ENCODE assay signal across 4 mouse cellular contexts in the genomic region with DNA sequence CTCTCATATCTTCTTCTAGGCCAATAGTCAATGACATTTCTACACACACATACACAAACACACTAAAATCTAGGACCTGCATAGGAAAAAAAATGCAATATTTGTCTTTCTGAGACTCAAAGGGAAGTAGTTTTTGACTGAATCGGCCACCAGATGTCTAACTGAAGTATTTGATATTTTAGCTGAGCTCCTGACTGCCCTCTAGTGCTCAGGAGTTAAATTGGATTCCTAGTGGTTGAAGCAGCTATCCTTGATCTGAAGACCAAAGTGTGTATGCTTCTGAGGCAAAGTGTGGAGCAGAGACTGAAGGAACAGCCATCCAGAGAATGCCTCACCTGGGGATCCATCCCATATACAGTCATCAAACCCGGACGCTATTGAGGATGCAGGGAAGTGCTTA.
A peak's percentile ranks its signal among the peaks of the same experiment; 100 is the strongest.
ATAC-seq lines count a peak whose summit lies in the region.

No protein-coding gene starts in this region.

- peak; percentile 65 for ATAC-seq in activated CD4-positive, CD25-positive, alpha-beta regulatory T cell, adult 4 months
- peak; percentile 62; the same call in 1 of the 2 replicates for ATAC-seq in frontal cortex, adult (ENCODE audit: low TSS enrichment)
- ATAC-seq in inflammation-experienced regulatory T-cells, adult 6 months, result peak; percentile 41
- ATAC-seq in megakaryocyte progenitor cell, adult 5-6 weeks (replicated peaks; ENCODE audit: poor library complexity), result peak; percentile 76

Comparison
In these comparisons a context has a peak if more than half of its experiments do, and no peak if none do; other contexts are left out.
1. Peak in every context shown above with its lines: ATAC-seq.